Mouse (Mus musculus) brain, embryonic 14.5 days (tissue): Measurements from ENCODE around the gene Hmces.

Experiments
- CTCF ChIP-seq: fragments of 200-500 bp; IDR thresholded peaks from 2 replicates; pipeline ENCODE4 v1.5.1; 2012; ENCODE audit warnings: inconsistent platforms, mild to moderate bottlenecking, moderate library complexity, borderline replicate concordance; ENCODE audit not compliant: insufficient read depth, insufficient read length; ENCODE audit errors: extremely low read depth
- POLR2A ChIP-seq: fragments of 200-500 bp; IDR thresholded peaks from 2 replicates; pipeline ENCODE4 v1.6.1; 2012; ENCODE audit warnings: mild to moderate bottlenecking, inconsistent platforms, borderline replicate concordance; ENCODE audit not compliant: poor library complexity, insufficient read depth, insufficient read length, severe bottlenecking; ENCODE audit errors: extremely low read depth

DNA sequence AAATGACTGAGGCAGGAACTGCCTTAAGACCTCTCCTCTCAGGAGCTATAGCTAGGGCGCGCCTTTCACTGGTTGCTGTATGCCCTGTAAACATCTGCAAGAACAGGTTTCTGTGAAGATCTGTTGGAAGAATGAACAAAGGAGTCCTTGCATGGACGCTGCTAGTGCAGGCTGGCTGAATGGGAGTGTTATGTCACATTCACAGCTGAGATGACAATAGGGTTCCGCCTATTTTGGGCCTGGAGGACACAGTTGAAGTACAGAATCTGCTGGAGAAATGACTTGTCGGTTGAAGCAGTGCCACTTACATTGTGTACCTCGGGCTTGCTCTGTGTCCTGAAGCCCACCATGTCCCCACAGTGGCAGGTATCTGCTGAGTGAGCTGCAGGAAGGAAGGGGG, 4.6 kb upstream of the Hmces start:
- TF ChIP-seq CTCF (no peak), POLR2A (no peak)
